Mouse (Mus musculus) MEL (cell line): ENCODE data around the gene Mrps21.

Experiments used
- CTCF ChIP-seq, 3 experiments: IDR thresholded peaks in 2 of 3; conservative IDR thresholded peaks in 1 of 3; 2 replicates each; pipeline ENCODE4 v1.5.1; 2011 to 2012; ENCODE audit warnings: low read length in 3 of 3, low read depth in 2 of 3, mild to moderate bottlenecking in 2 of 3, improper control_type of control experiment in 1 of 3, inconsistent platforms in 1 of 3, mixed read lengths in 1 of 3, moderate library complexity in 1 of 3; ENCODE audit not compliant: control insufficient read depth in 1 of 3, insufficient read depth in 1 of 3, poor library complexity in 1 of 3, severe bottlenecking in 1 of 3
- GATA1 ChIP-seq: IDR thresholded peaks from 2 replicates; pipeline ENCODE4 v1.6.1; 2011; ENCODE audit warnings: low read depth, low read length, improper control_type of control experiment
- JUND ChIP-seq: IDR thresholded peaks from 2 replicates; pipeline ENCODE4 v1.6.1; 2011; ENCODE audit warnings: low read depth, mild to moderate bottlenecking, improper control_type of control experiment, low read length
- MAFK ChIP-seq: IDR thresholded peaks from 2 replicates; pipeline ENCODE4 v1.6.1; 2011; ENCODE audit warnings: low read depth, mild to moderate bottlenecking, low read length, improper control_type of control experiment, borderline replicate concordance
- NELFE ChIP-seq: IDR thresholded peaks from 2 replicates; pipeline ENCODE4 v1.6.1; 2011; ENCODE audit warnings: low read depth, low read length, improper control_type of control experiment
- POLR2A ChIP-seq, 2 experiments: IDR thresholded peaks; 2 replicates each; pipeline ENCODE4 v1.6.1; 2011 to 2012; ENCODE audit warnings: low read length in 2 of 2, mild to moderate bottlenecking in 2 of 2, control low read depth in 1 of 2, improper control_type of control experiment in 1 of 2, low read depth in 1 of 2, moderate library complexity in 1 of 2; ENCODE audit not compliant: control insufficient read depth in 1 of 2, insufficient read depth in 1 of 2, poor library complexity in 1 of 2
- POLR2AphosphoS2 ChIP-seq: IDR thresholded peaks from 2 replicates; pipeline ENCODE4 v1.6.1; 2011; ENCODE audit warnings: low read length, improper control_type of control experiment
- RAD21 ChIP-seq: IDR thresholded peaks from 2 replicates; pipeline ENCODE4 v1.6.1; 2011; ENCODE audit warnings: mild to moderate bottlenecking, low read depth, low read length, improper control_type of control experiment
- TBP ChIP-seq: IDR thresholded peaks from 2 replicates; pipeline ENCODE4 v1.8.0; 2011; ENCODE audit warnings: low read depth, low read length, improper control_type of control experiment
- TCF12 ChIP-seq: IDR thresholded peaks from 2 replicates; pipeline ENCODE4 v1.6.1; 2014; ENCODE audit warnings: low read depth, mild to moderate bottlenecking, inconsistent platforms, low read length, improper control_type of control experiment, moderate library complexity
- UBTF ChIP-seq: IDR thresholded peaks from 2 replicates; pipeline ENCODE4 v1.6.1; 2012; ENCODE audit warnings: low read depth, mild to moderate bottlenecking, inconsistent platforms, low read length, improper control_type of control experiment, moderate library complexity, borderline replicate concordance; ENCODE audit not compliant: insufficient read depth
- USF2 ChIP-seq, 2 experiments: IDR thresholded peaks; 2 replicates each; pipeline ENCODE4 v1.6.1; 2011 to 2012; ENCODE audit warnings: improper control_type of control experiment in 2 of 2, low read length in 2 of 2, borderline replicate concordance in 1 of 2, inconsistent platforms in 1 of 2, low read depth in 1 of 2, mild to moderate bottlenecking in 1 of 2; ENCODE audit not compliant: insufficient read depth in 1 of 2
- ZNF384 ChIP-seq: IDR thresholded peaks from 2 replicates; pipeline ENCODE4 v1.6.1; 2012; ENCODE audit warnings: low read depth, mild to moderate bottlenecking, inconsistent platforms, low read length, improper control_type of control experiment

GRCm38 (mm10) chr3:95829053-95829452 lies 42.3 kb downstream of the Mrps21 start:
- TF ChIP-seq CTCF (IDR thresholded peaks at IDR 0.05 in 2 of 3, conservative IDR thresholded peaks at IDR 0.05 in 1 of 3; ENCODE audit: control insufficient read depth in 1 of 3, insufficient read depth in 1 of 3, low read depth in 2 of 3, low read length in 3 of 3, poor library complexity in 1 of 3, severe bottlenecking in 1 of 3): no peak; a peak in 1 of 6 replicates
- TF ChIP-seq POLR2A (IDR thresholded peaks at IDR 0.05; ENCODE audit: control insufficient read depth in 1 of 2, insufficient read depth in 1 of 2, low read depth in 1 of 2, low read length in 2 of 2, poor library complexity in 1 of 2): peak in 1 of 2 experiments; percentile 12; a peak in 1 of 4 replicates
- TF ChIP-seq USF2 (IDR thresholded peaks at IDR 0.05; ENCODE audit: borderline replicate concordance in 1 of 2, insufficient read depth in 1 of 2, low read depth in 1 of 2, low read length in 2 of 2): no peak
- TF ChIP-seq ZNF384: no peak
- TF ChIP-seq RAD21: no peak
- TF ChIP-seq NELFE: no peak
- TF ChIP-seq JUND: no peak
- TF ChIP-seq MAFK: no peak
- no peak for TF ChIP-seq TCF12
- TF ChIP-seq POLR2AphosphoS2: peak; percentile 61; the same call in 1 of the 2 replicates
- no peak for TF ChIP-seq TBP
- no peak for TF ChIP-seq UBTF
- no peak for TF ChIP-seq GATA1
